Mouse (Mus musculus) stomach, embryonic 16.5 days (tissue): ENCODE measurements around the gene Erp44. TPM values are rescaled to one million over a fixed set of nuclear protein-coding genes. Genes with fewer than 3 reads are reported as not detected.

ENCODE experiments used
- ATAC-seq: fragments of 200-750 bp; cut with Nextera tagmentation; 2 replicates; pipeline ENCODE4 v1.8.0; 2017; ENCODE audit warnings: moderate number of reproducible peaks, moderate TSS enrichment; ENCODE audit not compliant: insufficient read depth, low FRiP score
- H3K27ac ChIP-seq: fragments of 300-500 bp; sonication (generic); 2 replicates; pipeline ENCODE4 v1.5.1; 2014; ENCODE audit warnings: low read length
- H3K27me3 ChIP-seq: fragments of 300-500 bp; sonication (generic); 2 replicates; pipeline ENCODE4 v1.6.1; 2014; ENCODE audit warnings: low read length, control low read depth, mixed read lengths; ENCODE audit not compliant: control insufficient read depth, insufficient read depth
- H3K36me3 ChIP-seq: fragments of 300-500 bp; sonication (generic); 2 replicates; pipeline ENCODE4 v1.6.1; 2014; ENCODE audit warnings: low read length; ENCODE audit not compliant: control insufficient read depth, insufficient read depth
- H3K4me1 ChIP-seq: fragments of 300-500 bp; sonication (generic); 2 replicates; pipeline ENCODE4 v1.6.1; 2014; ENCODE audit warnings: low read length, control low read depth, mixed read lengths; ENCODE audit not compliant: control insufficient read depth, insufficient read depth
- H3K4me2 ChIP-seq: fragments of 300-500 bp; sonication (generic); 2 replicates; pipeline ENCODE4 v1.6.1; 2014; ENCODE audit warnings: low read depth, low read length, mixed read lengths
- H3K4me3 ChIP-seq: fragments of 300-500 bp; sonication (generic); replicated peaks from 2 replicates; pipeline ENCODE4 v1.5.1; 2014; ENCODE audit warnings: mild to moderate bottlenecking, low read length
- H3K9ac ChIP-seq: fragments of 300-500 bp; sonication (generic); 2 replicates; pipeline ENCODE4 v1.6.1; 2014; ENCODE audit warnings: low read length
- H3K9me3 ChIP-seq: fragments of 300-500 bp; sonication (generic); replicated peaks from 2 replicates; pipeline ENCODE4 v1.6.1; 2016; ENCODE audit warnings: low read length, control low read depth; ENCODE audit not compliant: control insufficient read depth
- WGBS: fragments of 180-500 bp; shearing (Covaris S2); extraction: QIAGEN DNeasy Blood & Tissue Kit; methylation state at CpG from one replicate; pipeline ENCODE4 v1.1.7; 2014; 5-methylcytosine and 5-hydroxymethylcytosine counted together
- polyA plus RNA-seq: library from polyadenylated mRNA; unstranded; fragments of >200 nt; fragmentation: Nextera tagmentation; extraction: Ambion mirVana; gene quantifications from 2 replicates; pipeline ENCODE4 v1.2.1, GENCODE M21; 2015

Gene Erp44
- polyA plus RNA-seq, 1 experiment from 2014 or later: 120 TPM

DNA sequence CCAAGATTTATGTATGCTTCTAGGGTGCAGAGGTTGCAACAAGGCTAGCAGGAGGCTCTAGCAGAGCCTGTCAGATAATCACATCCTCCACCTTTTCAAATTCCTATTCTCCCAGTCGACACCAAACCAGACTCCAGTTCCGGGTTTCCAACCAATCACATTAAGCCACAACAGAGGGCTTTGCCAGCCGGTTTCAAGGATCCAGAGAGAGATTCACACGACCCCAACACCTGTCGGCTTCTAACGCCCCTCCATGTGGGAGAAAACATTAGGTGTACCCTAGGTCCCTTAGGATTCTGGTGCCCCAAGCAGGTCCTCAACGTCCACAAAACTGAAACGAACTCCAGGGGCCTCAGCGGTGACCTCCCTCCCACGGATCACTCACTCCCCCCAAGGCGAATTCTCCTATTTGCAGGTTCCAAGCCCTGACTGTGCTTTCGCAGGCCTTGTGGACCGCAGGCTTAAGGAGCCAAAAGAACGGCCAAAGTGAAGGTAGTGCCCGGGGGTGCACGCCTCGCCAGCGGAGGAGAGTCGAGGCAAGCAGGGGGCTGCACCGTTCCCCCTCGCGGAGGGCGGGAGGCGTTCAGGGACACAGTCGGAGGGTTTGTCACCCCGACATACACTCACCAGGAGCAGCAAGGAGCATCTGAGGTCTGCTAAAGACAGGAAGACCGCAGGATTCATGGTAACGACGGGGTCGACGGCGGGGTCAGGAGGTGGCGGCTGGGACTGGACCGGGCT is 431 bp downstream of the Erp44 start:
- WGBS: under 1% methylated on average over 34 of the region's 34 CpGs
- H3K4me2 ChIP-seq: peak overlapping the region; percentile 72
- peak overlapping the region; percentile 96 for H3K4me3 ChIP-seq
- peak overlapping the region; percentile 85 for H3K27ac ChIP-seq
- H3K27me3 ChIP-seq: no peaks in the 10 kb centered on the region
- peak overlapping the region; percentile 95 for H3K9ac ChIP-seq
- no peaks in the 10 kb centered on the region for H3K36me3 ChIP-seq
- H3K4me1 ChIP-seq: peaks cover 8% of the 10 kb centered on the region
- no peak; the same call in 1 of the 2 replicates for ATAC-seq
- no peaks in the 10 kb centered on the region for H3K9me3 ChIP-seq

- no peak overlapping the region for H3K4me3 ChIP-seq
- no peak overlapping the region for H3K9ac ChIP-seq
- peaks cover 8% of the 10 kb centered on the region for H3K4me1 ChIP-seq
- H3K36me3 ChIP-seq: no peaks in the 10 kb centered on the region
- no peaks in the 10 kb centered on the region for H3K9me3 ChIP-seq
- ATAC-seq: no peak
- H3K27me3 ChIP-seq: no peaks in the 10 kb centered on the region
- no peak overlapping the region for H3K4me2 ChIP-seq
- no peak overlapping the region for H3K27ac ChIP-seq
- 68% methylated on average over 3 of the region's 3 CpGs for WGBS
Measured at GRCm38 (mm10) chr4:48277011-48277410, 2.3 kb downstream of the Erp44 start.

DNA sequence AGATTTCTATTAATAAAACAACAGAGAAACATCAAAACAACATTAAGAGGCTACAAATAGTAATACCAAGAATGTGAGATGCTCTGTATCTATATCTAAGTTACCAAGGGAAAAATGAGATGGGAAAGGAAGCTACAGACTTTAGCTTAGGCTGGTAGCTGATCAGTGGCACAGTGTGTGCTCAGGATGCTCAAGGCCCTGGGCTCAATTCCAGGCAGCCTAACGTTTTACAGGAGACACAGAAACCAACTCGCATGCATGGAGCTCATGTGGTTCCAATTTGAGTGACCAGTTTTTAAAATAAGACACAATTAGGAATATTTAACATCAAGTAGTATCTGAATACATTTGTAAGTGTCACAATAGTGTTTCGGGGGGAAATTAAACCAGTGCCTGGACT is 3.6 kb downstream of the Erp44 start:
- Histone ChIP-seq H3K4me2 (no peak overlapping the region), H3K9ac (no peak overlapping the region), H3K36me3 (no peaks in the 10 kb centered on the region), H3K27me3 (no peaks in the 10 kb centered on the region), H3K27ac (no peak overlapping the region), H3K9me3 (no peaks in the 10 kb centered on the region), H3K4me1 (peaks cover 8% of the 10 kb centered on the region), H3K4me3 (no peak overlapping the region)
- WGBS: 86% methylated on average over 3 of the region's 3 CpGs
- ATAC-seq: no peak

DNA sequence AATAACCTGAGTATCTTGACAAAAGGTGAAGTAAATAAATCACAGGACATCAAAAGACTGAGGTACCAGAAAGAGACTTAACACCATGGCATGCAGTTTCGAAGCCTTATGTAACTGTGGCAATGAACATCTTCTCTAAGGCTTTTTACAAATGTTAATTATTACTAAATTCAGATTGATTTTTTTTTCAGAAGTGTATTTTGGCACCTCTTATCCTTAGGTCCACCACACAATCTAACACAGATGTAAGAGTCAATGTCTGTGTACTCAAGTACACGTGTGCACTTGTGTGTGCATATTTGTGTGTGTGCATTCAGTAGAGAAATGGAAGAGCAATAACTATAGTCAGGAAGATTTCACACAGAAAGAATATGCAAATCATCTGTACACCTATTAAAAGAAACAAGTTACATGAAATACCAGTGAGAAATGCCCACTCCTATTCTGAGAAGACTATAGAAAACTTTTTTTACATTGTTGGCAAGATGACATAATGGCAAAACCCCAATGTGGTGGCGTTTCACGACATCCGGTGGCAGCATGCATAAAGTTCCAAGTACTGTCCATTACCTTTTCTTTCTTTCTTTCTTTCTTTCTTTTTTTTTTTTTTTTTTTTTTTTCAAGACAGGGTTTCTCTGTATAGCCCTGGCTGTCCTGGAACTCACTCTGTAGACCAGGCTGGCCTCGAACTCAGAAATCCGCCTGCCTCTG is 6.1 kb downstream of the Erp44 start:
- Histone ChIP-seq H3K9ac (no peak overlapping the region), H3K36me3 (no peaks in the 10 kb centered on the region), H3K27me3 (no peaks in the 10 kb centered on the region), H3K4me1 (no peaks in the 10 kb centered on the region), H3K9me3 (no peaks in the 10 kb centered on the region), H3K4me3 (no peak overlapping the region), H3K27ac (no peak overlapping the region), H3K4me2 (no peak overlapping the region)
- ATAC-seq: no peak
- 88% methylated on average over 7 of the region's 7 CpGs for WGBS

- H3K27ac ChIP-seq: no peak overlapping the region
- no peak for ATAC-seq
- H3K4me2 ChIP-seq: no peak overlapping the region
- H3K9ac ChIP-seq: no peak overlapping the region
- no peaks in the 10 kb centered on the region for H3K36me3 ChIP-seq
- no peaks in the 10 kb centered on the region for H3K9me3 ChIP-seq
- WGBS: 56% methylated on average over 5 of the region's 5 CpGs
- no peaks in the 10 kb centered on the region for H3K4me1 ChIP-seq
- H3K27me3 ChIP-seq: no peaks in the 10 kb centered on the region
- H3K4me3 ChIP-seq: no peak overlapping the region
Measured at GRCm38 (mm10) chr4:48271838-48272237, 7.5 kb downstream of the Erp44 start.

- H3K4me3 ChIP-seq: no peak overlapping the region
- H3K4me1 ChIP-seq: no peaks in the 10 kb centered on the region
- no peak overlapping the region for H3K4me2 ChIP-seq
- no peaks in the 10 kb centered on the region for H3K9me3 ChIP-seq
- no peak overlapping the region for H3K27ac ChIP-seq
- no peak overlapping the region for H3K9ac ChIP-seq
- ATAC-seq: no peak
- no peaks in the 10 kb centered on the region for H3K36me3 ChIP-seq
- no peaks in the 10 kb centered on the region for H3K27me3 ChIP-seq
Measured at GRCm38 (mm10) chr4:48270532-48270931, 8.8 kb downstream of the Erp44 start.

GRCm38 (mm10) chr4:48268127-48268526 is 11.2 kb downstream of the Erp44 start:
- no peak overlapping the region for H3K4me2 ChIP-seq
- H3K9ac ChIP-seq: no peak overlapping the region
- no peaks in the 10 kb centered on the region for H3K9me3 ChIP-seq
- H3K27ac ChIP-seq: no peak overlapping the region
- H3K4me1 ChIP-seq: no peaks in the 10 kb centered on the region
- H3K27me3 ChIP-seq: no peaks in the 10 kb centered on the region
- ATAC-seq: no peak
- no peaks in the 10 kb centered on the region for H3K36me3 ChIP-seq
- H3K4me3 ChIP-seq: no peak overlapping the region
- WGBS: 77% methylated on average over 1 of the region's 1 CpGs

GRCm38 (mm10) chr4:48267683-48268082 is 11.7 kb downstream of the Erp44 start:
- no peak overlapping the region for H3K9ac ChIP-seq
- no peaks in the 10 kb centered on the region for H3K36me3 ChIP-seq
- no peak overlapping the region for H3K27ac ChIP-seq
- ATAC-seq: no peak
- no peaks in the 10 kb centered on the region for H3K9me3 ChIP-seq
- no peaks in the 10 kb centered on the region for H3K4me1 ChIP-seq
- no peak overlapping the region for H3K4me3 ChIP-seq
- H3K27me3 ChIP-seq: no peaks in the 10 kb centered on the region
- WGBS: 85% methylated on average over 3 of the region's 3 CpGs
- H3K4me2 ChIP-seq: no peak overlapping the region

DNA sequence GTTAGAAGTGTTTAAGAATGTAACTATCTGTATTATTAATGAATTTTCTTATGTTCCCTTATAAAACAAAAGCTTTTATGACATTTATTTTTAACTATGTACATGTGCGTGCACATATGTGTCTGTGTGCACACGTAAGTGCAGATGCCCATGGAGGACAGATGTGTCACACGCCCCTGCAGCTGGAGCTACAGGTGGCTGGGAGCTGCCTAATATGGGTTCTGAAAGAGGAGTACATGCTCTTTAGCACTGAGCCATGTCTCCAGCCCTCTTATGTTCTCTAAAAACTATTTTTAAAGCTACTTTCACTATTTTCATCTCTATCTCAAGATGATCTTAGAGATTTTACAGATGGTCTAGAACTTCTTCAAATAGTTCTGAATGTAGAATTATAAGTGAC is 21.3 kb downstream of the Erp44 start:
- H3K4me2 ChIP-seq: no peak overlapping the region
- no peaks in the 10 kb centered on the region for H3K27me3 ChIP-seq
- H3K9me3 ChIP-seq: no peaks in the 10 kb centered on the region
- H3K4me1 ChIP-seq: no peaks in the 10 kb centered on the region
- H3K27ac ChIP-seq: no peak overlapping the region
- no peak for ATAC-seq
- 92% methylated on average over 3 of the region's 3 CpGs for WGBS
- H3K9ac ChIP-seq: no peak overlapping the region
- H3K4me3 ChIP-seq: no peak overlapping the region
- H3K36me3 ChIP-seq: no peaks in the 10 kb centered on the region
